Mouse (Mus musculus) limb, embryonic 14.5 days (tissue): Measurements from ENCODE around the gene Zbtb49. TPM values are rescaled to one million over a fixed set of nuclear protein-coding genes. Genes with fewer than 3 reads are reported as not detected.

Source experiments
- ATAC-seq: fragments of 200-750 bp; cut with Nextera tagmentation; 2 replicates; pipeline ENCODE4 v1.8.0; 2017; ENCODE audit warnings: low read depth, moderate number of reproducible peaks, moderate TSS enrichment; ENCODE audit not compliant: low FRiP score
- DNase-seq: peaks from one replicate; pipeline ENCODE4 v3.0.0-alpha.2; 2015; ENCODE audit warnings: low spot score
- H3K27ac ChIP-seq: fragments of 300-500 bp; sonication (generic); replicated peaks from 2 replicates; pipeline ENCODE4 v1.5.1; 2014; ENCODE audit warnings: low read depth, mild to moderate bottlenecking, low read length, moderate library complexity, mixed read lengths
- H3K27me3 ChIP-seq: fragments of 300-500 bp; sonication (generic); 2 replicates; pipeline ENCODE4 v1.6.1; 2014; ENCODE audit warnings: low read length, mixed read lengths; ENCODE audit not compliant: control insufficient read depth, insufficient read depth
- H3K36me3 ChIP-seq: fragments of 300-500 bp; sonication (generic); 2 replicates; pipeline ENCODE4 v1.6.1; 2014; ENCODE audit warnings: mild to moderate bottlenecking, low read length, moderate library complexity, mixed read lengths; ENCODE audit not compliant: control insufficient read depth, insufficient read depth
- H3K4me1 ChIP-seq: fragments of 300-500 bp; sonication (generic); 2 replicates; pipeline ENCODE4 v1.6.1; 2014; ENCODE audit warnings: antibody characterized with exemption, low read length, mixed read lengths; ENCODE audit not compliant: control insufficient read depth, insufficient read depth
- H3K4me2 ChIP-seq: fragments of 300-500 bp; sonication (generic); replicated peaks from 2 replicates; pipeline ENCODE4 v1.6.1; 2014; ENCODE audit warnings: low read depth, mild to moderate bottlenecking, low read length, moderate library complexity; ENCODE audit not compliant: severe bottlenecking
- H3K4me3 ChIP-seq: fragments of 300-500 bp; sonication (generic); replicated peaks from 2 replicates; pipeline ENCODE4 v1.5.1; 2014; ENCODE audit warnings: low read length
- H3K9ac ChIP-seq: fragments of 300-500 bp; sonication (generic); 2 replicates; pipeline ENCODE4 v1.6.1; 2014; ENCODE audit warnings: mild to moderate bottlenecking, low read depth, low read length, moderate library complexity; ENCODE audit not compliant: severe bottlenecking
- H3K9me3 ChIP-seq: fragments of 300-500 bp; sonication (generic); 2 replicates; pipeline ENCODE4 v1.6.1; 2016; ENCODE audit warnings: low read length; ENCODE audit not compliant: control insufficient read depth
- POLR2A ChIP-seq: fragments of 200-500 bp; IDR thresholded peaks from 2 replicates; pipeline ENCODE4 v1.8.0; 2012; ENCODE audit warnings: inconsistent platforms, mild to moderate bottlenecking, moderate library complexity, borderline replicate concordance; ENCODE audit not compliant: insufficient read depth, insufficient read length; ENCODE audit errors: extremely low read depth
- WGBS: fragments of 180-500 bp; shearing (Covaris S2); extraction: QIAGEN DNeasy Blood & Tissue Kit; methylation state at CpG from one replicate; pipeline ENCODE4 v1.1.7; 2014; 5-methylcytosine and 5-hydroxymethylcytosine counted together
- polyA plus RNA-seq, 2 experiments: library from polyadenylated mRNA; depleted of rRNA in 1 of 2; stranded (reverse) in 1 of 2; unstranded in 1 of 2; fragments of >200 nt; fragmentation: Nextera tagmentation in 1 of 2; extraction: Ambion mirVana in 1 of 2; gene quantifications; 2 replicates each; pipeline versions ENCODE4 v1.2.1 to v1.2.3; 2012 to 2014

The Zbtb49 gene
- polyA plus RNA-seq, 2 experiments: 12.4 to 22.3 TPM

GRCm38 (mm10) chr5:38194946-38195345 lies 25.3 kb downstream of the Zbtb49 start:
- TF ChIP-seq POLR2A: no peak
- WGBS: 58% methylated on average over 2 of the region's 2 CpGs
- Histone ChIP-seq H3K4me3 (no peak overlapping the region), H3K27ac (no peak overlapping the region), H3K36me3 (peaks cover 5% of the 10 kb centered on the region), H3K9ac (no peak overlapping the region), H3K27me3 (no peaks in the 10 kb centered on the region), H3K9me3 (no peaks in the 10 kb centered on the region), H3K4me2 (no peak overlapping the region), H3K4me1 (no peaks in the 10 kb centered on the region)
- no peak for DNase-seq
- no peak for ATAC-seq

DNA sequence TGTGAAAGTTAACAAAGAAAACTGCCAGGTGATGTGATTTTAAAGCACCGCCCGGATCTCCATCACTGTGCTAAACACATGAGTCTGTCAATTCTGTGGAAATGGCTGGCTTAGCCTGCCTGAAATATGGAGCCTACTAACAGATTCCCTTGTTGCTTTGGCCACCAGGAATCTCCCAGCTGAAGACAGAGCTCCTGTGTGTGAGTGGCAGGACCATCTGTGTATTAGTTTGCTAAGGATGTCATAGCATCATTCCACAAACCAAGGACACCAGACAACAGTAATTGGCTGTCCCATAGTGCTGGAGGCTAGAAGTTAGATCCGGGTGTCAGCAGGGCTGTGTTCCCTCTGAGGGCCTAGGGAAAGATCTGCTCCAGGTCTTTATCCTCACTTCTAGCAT lies 29.4 kb downstream of the Zbtb49 start:
- Histone ChIP-seq H3K9me3 (no peaks in the 10 kb centered on the region), H3K4me3 (no peak overlapping the region), H3K36me3 (no peaks in the 10 kb centered on the region), H3K9ac (no peak overlapping the region), H3K4me2 (no peak overlapping the region), H3K27ac (no peak overlapping the region), H3K27me3 (no peaks in the 10 kb centered on the region), H3K4me1 (no peaks in the 10 kb centered on the region)
- WGBS: 90% methylated on average over 3 of the region's 3 CpGs
- ATAC-seq (no peak), DNase-seq (no peak)
- TF ChIP-seq POLR2A: no peak

DNA sequence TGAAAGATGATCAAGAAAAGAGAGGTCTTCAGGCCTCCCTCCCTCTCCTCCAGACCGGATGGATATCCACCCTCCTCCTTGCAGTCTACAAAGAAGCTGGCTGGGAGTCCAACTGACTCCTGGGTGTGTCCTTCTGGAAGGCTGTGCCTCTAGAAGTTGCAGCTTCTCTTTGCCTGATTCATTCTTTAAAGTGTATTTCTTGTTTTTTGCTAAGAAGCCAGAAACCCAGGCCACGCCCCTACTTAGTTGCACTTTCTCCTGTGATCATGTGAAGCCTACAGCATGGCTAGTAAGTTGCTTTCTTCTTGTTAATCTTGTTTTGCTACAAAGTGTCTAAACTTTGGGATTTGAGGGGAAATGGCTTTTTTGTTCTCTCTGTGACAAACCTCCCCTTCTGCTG lies 33.3 kb downstream of the Zbtb49 start:
- WGBS: 93% methylated on average over 2 of the region's 2 CpGs

GRCm38 (mm10) chr5:38184688-38185285 lies 35.5 kb downstream of the Zbtb49 start:
- Histone ChIP-seq H3K4me2 (no peak overlapping the region), H3K9me3 (no peaks in the 10 kb centered on the region), H3K36me3 (no peaks in the 10 kb centered on the region), H3K4me1 (no peaks in the 10 kb centered on the region), H3K4me3 (no peak overlapping the region), H3K27me3 (no peaks in the 10 kb centered on the region), H3K27ac (no peak overlapping the region), H3K9ac (no peak overlapping the region)
- no peak for ATAC-seq
- no peak for TF ChIP-seq POLR2A
- no peak for DNase-seq
- 83% methylated on average over 6 of the region's 6 CpGs for WGBS

More for the DNA sequence above, 33.3 kb downstream of the Zbtb49 start:
- Histone ChIP-seq H3K36me3 (no peaks in the 10 kb centered on the region), H3K27ac (no peak overlapping the region), H3K4me1 (no peaks in the 10 kb centered on the region), H3K9ac (no peak overlapping the region), H3K9me3 (no peaks in the 10 kb centered on the region), H3K4me3 (no peak overlapping the region), H3K4me2 (no peak overlapping the region), H3K27me3 (no peaks in the 10 kb centered on the region)
- DNase-seq: no peak
- no peak for TF ChIP-seq POLR2A
- no peak for ATAC-seq

DNA sequence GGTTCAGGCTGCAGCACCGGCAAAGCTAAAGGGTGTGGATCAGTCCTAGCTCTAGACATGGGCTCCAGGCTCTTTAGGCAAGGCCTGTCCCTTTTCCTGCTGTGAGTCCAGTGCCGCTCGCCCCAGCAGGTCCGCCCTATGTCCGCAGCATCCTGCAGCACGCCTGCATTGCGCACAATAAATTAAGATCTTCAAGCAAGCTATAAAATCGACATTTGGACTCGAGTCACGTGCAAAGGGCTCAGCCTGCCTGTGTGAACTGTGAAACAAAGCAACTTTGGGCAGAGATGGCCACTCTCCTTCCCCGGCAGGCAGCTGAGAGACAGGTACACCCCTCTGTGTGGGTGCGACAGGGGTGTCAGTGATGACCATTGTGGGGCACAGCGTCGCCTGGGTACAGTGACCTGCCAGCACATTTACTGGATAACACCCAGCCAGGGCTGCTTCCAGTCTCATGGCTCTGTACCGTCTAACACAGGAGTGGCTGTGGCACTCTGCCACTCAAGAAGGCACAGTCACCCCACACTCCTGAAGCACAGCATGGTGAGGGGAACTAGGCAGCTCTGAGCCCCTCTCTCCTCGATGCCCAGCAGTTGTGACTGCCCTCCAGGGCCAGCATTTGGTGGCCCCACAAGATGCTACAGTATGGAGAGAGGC lies 45.9 kb downstream of the Zbtb49 start:
- H3K27ac ChIP-seq: no peak overlapping the region
- WGBS: 74% methylated on average over 16 of the region's 16 CpGs
- H3K4me1 ChIP-seq: no peaks in the 10 kb centered on the region
- H3K9ac ChIP-seq: no peak overlapping the region
- H3K4me3 ChIP-seq: no peak overlapping the region
- H3K36me3 ChIP-seq: no peaks in the 10 kb centered on the region
- H3K9me3 ChIP-seq: no peaks in the 10 kb centered on the region
- no peaks in the 10 kb centered on the region for H3K27me3 ChIP-seq
- no peak overlapping the region for H3K4me2 ChIP-seq
- no peak for ATAC-seq
- no peak for DNase-seq
- no peak for TF ChIP-seq POLR2A

DNA sequence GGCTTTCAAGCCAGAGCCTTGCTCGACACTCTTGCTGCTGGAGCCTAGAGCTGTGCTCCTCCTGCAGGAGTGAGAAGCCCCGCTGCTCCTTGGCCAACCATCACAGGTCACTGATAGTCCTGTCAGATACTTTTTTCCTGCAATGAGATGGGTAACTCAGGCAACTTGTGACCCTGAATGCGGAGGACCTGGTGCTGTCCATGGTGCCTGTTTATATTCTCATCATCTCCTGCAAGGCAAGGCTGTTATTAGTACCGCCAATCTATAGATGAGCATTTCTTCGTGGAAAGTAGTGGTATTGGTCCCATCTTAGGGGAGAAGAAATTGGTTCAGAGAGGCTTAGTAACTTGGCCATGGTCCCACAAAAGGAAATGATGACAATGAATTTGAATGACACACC lies 46.5 kb downstream of the Zbtb49 start:
- WGBS: 46% methylated on average over 5 of the region's 5 CpGs
- no peak for TF ChIP-seq POLR2A
- no peaks in the 10 kb centered on the region for H3K27me3 ChIP-seq
- H3K4me2 ChIP-seq: no peak overlapping the region
- no peak overlapping the region for H3K4me3 ChIP-seq
- DNase-seq: no peak
- no peaks in the 10 kb centered on the region for H3K36me3 ChIP-seq
- no peak for ATAC-seq
- no peaks in the 10 kb centered on the region for H3K9me3 ChIP-seq
- H3K27ac ChIP-seq: no peak overlapping the region
- no peaks in the 10 kb centered on the region for H3K4me1 ChIP-seq
- H3K9ac ChIP-seq: no peak overlapping the region
